Mouse (Mus musculus): ENCODE measurements at regions not wholly inside any gene's neighbourhood (a gene's known extent, or its start where the extent isn't known, plus 50 kb on each side); places are given as distances from the start of the nearest gene placed in this dataset.

- peak overlapping the region; percentile 65 for H3K4me2 ChIP-seq (ENCODE audit: low read depth)
- no peak overlapping the region for H3ac ChIP-seq (ENCODE audit: control insufficient read depth, insufficient read length)
- no peaks in the 10 kb centered on the region for H3K36me3 ChIP-seq (ENCODE audit: control insufficient read depth, insufficient read depth)
- TF ChIP-seq MYOD1 (IDR thresholded peaks at IDR 0.05; ENCODE audit: control insufficient read depth in 1 of 3, insufficient read length in 2 of 3, low read depth in 2 of 3) (no peak), CEBPB (IDR thresholded peaks at IDR 0.05; ENCODE audit: insufficient read depth, poor library complexity, severe bottlenecking) (no peak)
- peak overlapping the region; percentile 21 for H3K4me3 ChIP-seq
- no peaks in the 10 kb centered on the region for H3K79me2 ChIP-seq (ENCODE audit: control insufficient read depth, insufficient read depth)
- no peaks in the 10 kb centered on the region for H3K27me3 ChIP-seq (ENCODE audit: control insufficient read depth, insufficient read depth, insufficient read length)
Observed at GRCm38 (mm10) chr3:118507582-118508237, 54.2 kb upstream of the Dpyd start.

DNA sequence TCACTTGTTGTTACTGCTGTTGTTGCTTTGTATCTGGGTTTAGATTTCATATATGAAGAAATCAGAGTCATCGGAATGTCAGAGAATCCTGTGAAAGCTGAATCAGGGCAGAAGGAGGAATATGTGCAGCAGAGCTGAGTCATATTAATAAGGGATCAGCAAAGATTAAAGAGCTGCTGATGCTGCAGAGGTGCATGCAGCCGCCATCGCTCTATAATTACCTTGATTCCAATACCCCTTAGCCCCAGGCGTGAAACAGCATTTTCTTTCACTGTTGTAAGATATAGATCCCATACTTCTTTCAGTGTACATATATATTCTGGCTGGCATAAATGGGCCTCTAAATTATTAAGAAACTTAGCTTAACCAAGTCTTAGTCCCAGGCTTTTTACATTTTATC, 51.1 kb upstream of the Dpyd start:
- Histone ChIP-seq H3ac (ENCODE audit: control insufficient read depth, insufficient read length) (no peak overlapping the region), H3K27me3 (ENCODE audit: control insufficient read depth, insufficient read depth, insufficient read length) (no peaks in the 10 kb centered on the region), H3K79me2 (ENCODE audit: control insufficient read depth, insufficient read depth) (no peaks in the 10 kb centered on the region), H3K4me3 (no peak overlapping the region), H3K36me3 (ENCODE audit: control insufficient read depth, insufficient read depth) (no peaks in the 10 kb centered on the region), H3K4me2 (ENCODE audit: low read depth) (no peak overlapping the region)
- TF ChIP-seq POLR2AphosphoS2 (IDR thresholded peaks at IDR 0.05; ENCODE audit: insufficient read length, low read depth) (no peak), E2F4 (IDR thresholded peaks at IDR 0.05; ENCODE audit: insufficient read depth) (no peak), REST (IDR thresholded peaks at IDR 0.05; ENCODE audit: insufficient read depth, insufficient read length) (no peak), CEBPB (IDR thresholded peaks at IDR 0.05; ENCODE audit: insufficient read depth, poor library complexity, severe bottlenecking) (no peak), MAX (IDR thresholded peaks at IDR 0.05; ENCODE audit: low read depth) (no peak), MYOG (IDR thresholded peaks at IDR 0.05; ENCODE audit: control insufficient read depth in 1 of 3, insufficient read depth in 1 of 3, insufficient read length in 2 of 3, low read depth in 2 of 3) (no peak), SRF (IDR thresholded peaks at IDR 0.05; ENCODE audit: control insufficient read depth, insufficient read length, low read depth) (no peak), MYOD1 (IDR thresholded peaks at IDR 0.05; ENCODE audit: control insufficient read depth in 1 of 3, insufficient read length in 2 of 3, low read depth in 2 of 3) (no peak), POLR2A (IDR thresholded peaks at IDR 0.05; ENCODE audit: insufficient read length, low read depth) (no peak), TCF3 (IDR thresholded peaks at IDR 0.05; ENCODE audit: insufficient read length, low read depth) (no peak), USF1 (IDR thresholded peaks at IDR 0.05; ENCODE audit: low read depth) (no peak), TCF12 (IDR thresholded peaks at IDR 0.05; ENCODE audit: insufficient read depth, poor library complexity, severe bottlenecking) (no peak)

DNA sequence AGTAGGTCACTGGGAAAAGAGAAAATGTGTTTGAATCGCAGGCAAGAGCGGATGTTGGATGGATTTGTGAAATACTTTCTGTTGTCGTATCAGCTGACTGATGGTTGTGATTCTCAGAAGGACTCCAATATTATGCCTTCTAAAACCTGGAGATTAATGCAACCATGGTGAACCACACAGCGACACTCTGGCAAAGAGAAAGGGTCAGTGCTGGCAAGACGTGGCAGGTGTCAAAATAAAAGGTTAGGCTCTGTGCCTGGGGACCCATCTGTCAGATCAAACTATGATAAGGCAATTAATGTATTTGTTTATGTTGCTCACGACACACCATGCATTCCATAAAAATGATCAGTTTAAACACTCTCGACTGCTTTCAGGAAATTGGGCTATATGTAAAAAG, 50.0 kb upstream of the Dpyd start:
- Histone ChIP-seq H3K4me2 (ENCODE audit: low read depth) (no peak overlapping the region), H3K36me3 (ENCODE audit: control insufficient read depth, insufficient read depth) (no peaks in the 10 kb centered on the region), H3ac (ENCODE audit: control insufficient read depth, insufficient read length) (no peak overlapping the region), H3K4me3 (no peak overlapping the region), H3K27me3 (ENCODE audit: control insufficient read depth, insufficient read depth, insufficient read length) (no peaks in the 10 kb centered on the region), H3K79me2 (ENCODE audit: control insufficient read depth, insufficient read depth) (no peaks in the 10 kb centered on the region)
- TF ChIP-seq SRF (IDR thresholded peaks at IDR 0.05; ENCODE audit: control insufficient read depth, insufficient read length, low read depth) (no peak), REST (IDR thresholded peaks at IDR 0.05; ENCODE audit: insufficient read depth, insufficient read length) (no peak), USF1 (IDR thresholded peaks at IDR 0.05; ENCODE audit: low read depth) (no peak), MYOG (IDR thresholded peaks at IDR 0.05; ENCODE audit: control insufficient read depth in 1 of 3, insufficient read depth in 1 of 3, insufficient read length in 2 of 3, low read depth in 2 of 3) (no peak), POLR2AphosphoS2 (IDR thresholded peaks at IDR 0.05; ENCODE audit: insufficient read length, low read depth) (no peak), CEBPB (IDR thresholded peaks at IDR 0.05; ENCODE audit: insufficient read depth, poor library complexity, severe bottlenecking) (no peak), MYOD1 (IDR thresholded peaks at IDR 0.05; ENCODE audit: control insufficient read depth in 1 of 3, insufficient read length in 2 of 3, low read depth in 2 of 3) (no peak)
